Mouse (Mus musculus): ENCODE results near the gene Gal3st3. TPM values are rescaled to one million over a fixed set of nuclear protein-coding genes. Genes with fewer than 3 reads are reported as not detected.
"Not testable (repeated sequence)": the region's sequence is repeated elsewhere in the genome, so short reads cannot be mapped to it uniquely, and the experiment has no call there.

Gene Gal3st3
- polyA plus RNA-seq, 1 experiment from 2014 or later, result 10.8 TPM

GRCm38 (mm10) chr19:5327970-5328369, 29.8 kb downstream of the Gal3st3 start:
- DNase-seq (ENCODE audit: low spot score), result no peak
- H3K27me3 ChIP-seq (ENCODE audit: low read depth, poor library complexity, severe bottlenecking), result no peaks in the 10 kb centered on the region
- no peaks in the 10 kb centered on the region for H3K36me3 ChIP-seq
- H3K4me3 ChIP-seq, result no peak overlapping the region
- 0 out of 2 replicates have a peak, but pooled peaks cover 3% of the 10 kb centered on the region for H3K4me1 ChIP-seq
- no peak overlapping the region for H3K27ac ChIP-seq (replicated peaks)
- WGBS, result 73% methylated on average over 19 of the region's 19 CpGs
- no peaks in the 10 kb centered on the region for H3K9me3 ChIP-seq (replicated peaks)

GRCm38 (mm10) chr19:5334741-5335140, 36.6 kb downstream of the Gal3st3 start:
- H3K27me3 ChIP-seq (ENCODE audit: low read depth, poor library complexity, severe bottlenecking), result no peaks in the 10 kb centered on the region
- WGBS, result 82% methylated on average over 5 of the region's 5 CpGs
- no peak overlapping the region for H3K27ac ChIP-seq (replicated peaks)
- no peaks in the 10 kb centered on the region for H3K9me3 ChIP-seq (replicated peaks)
- no peak for DNase-seq (ENCODE audit: low spot score)
- no peak overlapping the region for H3K4me3 ChIP-seq
- no peaks in the 10 kb centered on the region for H3K36me3 ChIP-seq
- peaks cover 8% of the 10 kb centered on the region for H3K4me1 ChIP-seq

- WGBS, result 91% methylated on average over 6 of the region's 6 CpGs
- peaks cover 8% of the 10 kb centered on the region for H3K4me1 ChIP-seq
- no peak within 1 kb of the TSS for H3K4me3 ChIP-seq
- no peaks in the 10 kb centered on the region for H3K27me3 ChIP-seq (ENCODE audit: low read depth, poor library complexity, severe bottlenecking)
- no peak within 1 kb of the TSS for H3K27ac ChIP-seq (replicated peaks)
- no peaks in the 10 kb centered on the region for H3K9me3 ChIP-seq (replicated peaks)
- DNase-seq (ENCODE audit: low spot score), result no peak
- H3K36me3 ChIP-seq, result no peaks in the 10 kb centered on the region
These were observed 37.3 kb downstream of the Gal3st3 start, which contains the start of gene Catsper1 for GRCm38 (mm10) chr19:5335441-5335840. Gene Catsper1 (plus strand): TSS chr19:5335741.

- no peaks in the 10 kb centered on the region for H3K36me3 ChIP-seq
- no peaks in the 10 kb centered on the region for H3K9me3 ChIP-seq (replicated peaks)
- H3K4me3 ChIP-seq, result no peak overlapping the region
- H3K27ac ChIP-seq (replicated peaks), result no peak overlapping the region
- peaks cover 8% of the 10 kb centered on the region for H3K4me1 ChIP-seq
- peak; percentile 60 for DNase-seq (ENCODE audit: low spot score)
- no peaks in the 10 kb centered on the region for H3K27me3 ChIP-seq (ENCODE audit: low read depth, poor library complexity, severe bottlenecking)
- WGBS, result 24% methylated on average over 5 of the region's 5 CpGs
These were observed 39.8 kb downstream of the Gal3st3 start for GRCm38 (mm10) chr19:5337975-5338374.

GRCm38 (mm10) chr19:5341360-5341759, 43.2 kb downstream of the Gal3st3 start:
- Histone ChIP-seq H3K4me3 (no peak overlapping the region), H3K27ac (replicated peaks) (no peak overlapping the region), H3K9me3 (replicated peaks) (no peaks in the 10 kb centered on the region), H3K4me1 (no peaks in the 10 kb centered on the region), H3K27me3 (ENCODE audit: low read depth, poor library complexity, severe bottlenecking) (no peaks in the 10 kb centered on the region), H3K36me3 (no peaks in the 10 kb centered on the region)
- no peak for DNase-seq (ENCODE audit: low spot score)
- 91% methylated on average over 7 of the region's 7 CpGs for WGBS

GRCm38 (mm10) chr19:5345297-5346131, 47.4 kb downstream of the Gal3st3 start:
- 86% methylated on average over 6 of the region's 6 CpGs for WGBS
- H3K4me3 ChIP-seq, result no peak overlapping the region
- H3K27me3 ChIP-seq (ENCODE audit: low read depth, poor library complexity, severe bottlenecking), result peaks cover 16% of the 10 kb centered on the region
- no peak overlapping the region for H3K27ac ChIP-seq (replicated peaks)
- H3K4me1 ChIP-seq, result peaks cover 9% of the 10 kb centered on the region
- no peak for DNase-seq (ENCODE audit: low spot score)
- no peaks in the 10 kb centered on the region for H3K36me3 ChIP-seq
- no peaks in the 10 kb centered on the region for H3K9me3 ChIP-seq (replicated peaks)

GRCm38 (mm10) chr19:5348064-5348463, 49.9 kb downstream of the Gal3st3 start:
- WGBS, result 80% methylated on average over 6 of the region's 6 CpGs
- Histone ChIP-seq H3K4me3 (no peak overlapping the region), H3K27me3 (ENCODE audit: low read depth, poor library complexity, severe bottlenecking) (peaks cover 19% of the 10 kb centered on the region), H3K9me3 (replicated peaks) (no peaks in the 10 kb centered on the region), H3K4me1 (peaks cover 9% of the 10 kb centered on the region), H3K27ac (replicated peaks) (no peak overlapping the region; the same call in 1 of the 2 replicates), H3K36me3 (no peaks in the 10 kb centered on the region)
- DNase-seq (ENCODE audit: low spot score), result no peak

GRCm38 (mm10) chr19:5348526-5349501, 50.7 kb downstream of the Gal3st3 start:
- Histone ChIP-seq H3K27ac (replicated peaks) (peak overlapping the region; percentile 72), H3K27me3 (ENCODE audit: low read depth, poor library complexity, severe bottlenecking) (peaks cover 19% of the 10 kb centered on the region), H3K9me3 (replicated peaks) (no peaks in the 10 kb centered on the region), H3K36me3 (no peaks in the 10 kb centered on the region), H3K4me3 (peak overlapping the region; percentile 55), H3K4me1 (peaks cover 9% of the 10 kb centered on the region)
- peak; percentile 31 for DNase-seq (ENCODE audit: low spot score)
- WGBS, result 6% methylated on average over 34 of the region's 34 CpGs

GRCm38 (mm10) chr19:5349502-5349873, 51.4 kb downstream of the Gal3st3 start, which contains the start of gene Cst6:
Gene Cst6 (minus strand): TSS chr19:5349574.
- not testable (repeated sequence) for H3K36me3 ChIP-seq; DNase-seq (ENCODE audit: low spot score); H3K4me1 ChIP-seq; H3K9me3 ChIP-seq (replicated peaks)
- Histone ChIP-seq H3K27me3 (ENCODE audit: low read depth, poor library complexity, severe bottlenecking) (peaks cover 19% of the 10 kb centered on the region), H3K4me3 (peak within 1 kb of the TSS; percentile 55), H3K27ac (replicated peaks) (peak within 1 kb of the TSS; percentile 72)
- 65% methylated on average over 6 of the region's 6 CpGs for WGBS

GRCm38 (mm10) chr19:5353609-5354008, 55.5 kb downstream of the Gal3st3 start:
- no peak for DNase-seq (ENCODE audit: low spot score)
- H3K4me1 ChIP-seq, result peaks cover 8% of the 10 kb centered on the region
- WGBS, result 94% methylated on average over 2 of the region's 2 CpGs
- H3K9me3 ChIP-seq (replicated peaks), result no peaks in the 10 kb centered on the region
- no peaks in the 10 kb centered on the region for H3K36me3 ChIP-seq
- peaks cover 19% of the 10 kb centered on the region for H3K27me3 ChIP-seq (ENCODE audit: low read depth, poor library complexity, severe bottlenecking)
- H3K4me3 ChIP-seq, result no peak overlapping the region
- H3K27ac ChIP-seq (replicated peaks), result no peak overlapping the region

- no peak overlapping the region for H3K4me3 ChIP-seq
- no peaks in the 10 kb centered on the region for H3K27me3 ChIP-seq (ENCODE audit: low read depth, poor library complexity, severe bottlenecking)
- no peak for DNase-seq (ENCODE audit: low spot score)
- no peak overlapping the region for H3K27ac ChIP-seq (replicated peaks)
- H3K4me1 ChIP-seq, result no peaks in the 10 kb centered on the region
- WGBS, result no CpG with 5 or more reads among the region's 1 CpGs
- peaks cover 4% of the 10 kb centered on the region; the same call in 1 of the 2 replicates for H3K36me3 ChIP-seq
- H3K9me3 ChIP-seq (replicated peaks), result no peaks in the 10 kb centered on the region
These were observed 57.9 kb downstream of the Gal3st3 start for GRCm38 (mm10) chr19:5356080-5356479.
